Mouse (Mus musculus): ENCODE results near the gene St7. TPM values are rescaled to one million over a fixed set of nuclear protein-coding genes. Genes with fewer than 3 reads are reported as not detected.
A peak's percentile ranks its signal among the peaks of the same experiment; 100 is the strongest.

St7 gene
- polyA plus RNA-seq, 1 experiment = 8.6 TPM

DNA sequence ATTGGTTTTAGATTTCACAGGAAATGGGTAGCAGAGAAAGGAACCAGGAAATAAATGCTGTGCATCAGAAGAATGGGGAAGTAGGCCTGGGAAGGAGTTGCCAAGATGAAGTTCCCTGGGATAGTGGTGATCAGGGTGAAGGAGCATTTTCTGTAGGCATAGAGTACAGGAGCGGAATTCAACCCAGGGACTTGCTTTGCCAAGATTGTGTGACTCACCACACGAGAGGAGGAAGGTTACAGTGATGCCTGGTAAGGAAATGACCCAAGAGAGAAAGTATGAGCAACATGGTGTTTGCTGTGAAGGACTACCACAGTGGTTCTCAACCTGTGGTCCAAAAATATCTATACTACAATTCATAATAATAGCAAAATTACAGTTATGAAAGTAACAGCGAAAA, 24.9 kb upstream of the St7 start:
- Histone ChIP-seq H3K27ac (ENCODE audit: control insufficient read depth, insufficient read depth, low read length) (no peak overlapping the region), H3K36me3 (ENCODE audit: control insufficient read depth, insufficient read depth, low read length) (peaks cover 60% of the 10 kb centered on the region), H3K4me3 (ENCODE audit: control insufficient read depth, insufficient read depth, low read length) (no peak overlapping the region), H3K4me1 (replicated peaks; ENCODE audit: control insufficient read depth, insufficient read depth, low read length) (no peaks in the 10 kb centered on the region), H3K27me3 (ENCODE audit: control insufficient read depth, insufficient read depth, low read length) (no peaks in the 10 kb centered on the region)
- WGBS = 93% methylated on average over 3 of the region's 3 CpGs
- TF ChIP-seq CTCF (IDR thresholded peaks at IDR 0.05; ENCODE audit: borderline replicate concordance, control insufficient read depth, extremely low read depth, insufficient read depth, low read length, poor library complexity) (no peak), POLR2A (IDR thresholded peaks at IDR 0.05; ENCODE audit: control insufficient read depth, extremely low read depth, insufficient read depth, low read length, poor library complexity) (no peak)
- no peak for DNase-seq

DNA sequence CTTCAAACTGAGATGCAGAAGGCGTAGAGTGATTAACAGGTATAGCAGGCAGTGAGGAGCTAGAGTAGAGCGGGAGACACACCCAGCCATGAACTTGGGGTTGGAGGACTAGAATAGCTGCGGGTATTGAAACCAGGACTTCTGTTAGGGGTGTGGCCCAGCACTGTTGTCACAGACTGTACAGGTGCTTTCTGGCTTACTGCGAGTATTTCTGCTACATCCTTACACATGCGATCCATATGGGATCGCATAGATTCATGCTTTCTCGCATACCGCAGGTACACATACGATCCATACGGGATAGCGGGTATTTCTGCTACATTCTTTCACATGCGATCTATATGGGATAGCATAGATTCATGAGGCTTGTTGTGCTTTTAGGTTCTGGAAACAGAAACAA, 24.4 kb upstream of the St7 start:
- Histone ChIP-seq H3K27me3 (ENCODE audit: control insufficient read depth, insufficient read depth, low read length) (no peaks in the 10 kb centered on the region), H3K27ac (ENCODE audit: control insufficient read depth, insufficient read depth, low read length) (no peak overlapping the region), H3K36me3 (ENCODE audit: control insufficient read depth, insufficient read depth, low read length) (peaks cover 55% of the 10 kb centered on the region), H3K4me1 (replicated peaks; ENCODE audit: control insufficient read depth, insufficient read depth, low read length) (no peaks in the 10 kb centered on the region), H3K4me3 (ENCODE audit: control insufficient read depth, insufficient read depth, low read length) (no peak overlapping the region)
- 98% methylated on average over 12 of the region's 12 CpGs for WGBS
- DNase-seq = no peak
- no peak for TF ChIP-seq POLR2A (IDR thresholded peaks at IDR 0.05; ENCODE audit: control insufficient read depth, extremely low read depth, insufficient read depth, low read length, poor library complexity)
- TF ChIP-seq CTCF (IDR thresholded peaks at IDR 0.05; ENCODE audit: borderline replicate concordance, control insufficient read depth, extremely low read depth, insufficient read depth, low read length, poor library complexity) = no peak

GRCm38 (mm10) chr6:17669826-17670225, 22.9 kb upstream of the St7 start:
- TF ChIP-seq CTCF (IDR thresholded peaks at IDR 0.05; ENCODE audit: borderline replicate concordance, control insufficient read depth, extremely low read depth, insufficient read depth, low read length, poor library complexity) (no peak), POLR2A (IDR thresholded peaks at IDR 0.05; ENCODE audit: control insufficient read depth, extremely low read depth, insufficient read depth, low read length, poor library complexity) (no peak)
- peaks cover 46% of the 10 kb centered on the region for H3K36me3 ChIP-seq (ENCODE audit: control insufficient read depth, insufficient read depth, low read length)
- no peak for DNase-seq
- 91% methylated on average over 2 of the region's 2 CpGs for WGBS
- no peaks in the 10 kb centered on the region for H3K4me1 ChIP-seq (replicated peaks; ENCODE audit: control insufficient read depth, insufficient read depth, low read length)
- H3K27ac ChIP-seq (ENCODE audit: control insufficient read depth, insufficient read depth, low read length) = no peak overlapping the region
- no peak overlapping the region for H3K4me3 ChIP-seq (ENCODE audit: control insufficient read depth, insufficient read depth, low read length)
- no peaks in the 10 kb centered on the region for H3K27me3 ChIP-seq (ENCODE audit: control insufficient read depth, insufficient read depth, low read length)

GRCm38 (mm10) chr6:17675019-17675756, 17.5 kb upstream of the St7 start:
- Histone ChIP-seq H3K27ac (ENCODE audit: control insufficient read depth, insufficient read depth, low read length) (no peak overlapping the region), H3K36me3 (ENCODE audit: control insufficient read depth, insufficient read depth, low read length) (no peaks in the 10 kb centered on the region; the same call in 1 of the 2 replicates), H3K4me3 (ENCODE audit: control insufficient read depth, insufficient read depth, low read length) (no peak overlapping the region), H3K27me3 (ENCODE audit: control insufficient read depth, insufficient read depth, low read length) (no peaks in the 10 kb centered on the region), H3K4me1 (replicated peaks; ENCODE audit: control insufficient read depth, insufficient read depth, low read length) (no peaks in the 10 kb centered on the region)
- peak; percentile 64 for DNase-seq
- WGBS = 32% methylated on average over 12 of the region's 12 CpGs
- TF ChIP-seq POLR2A (IDR thresholded peaks at IDR 0.05; ENCODE audit: control insufficient read depth, extremely low read depth, insufficient read depth, low read length, poor library complexity) (no peak), CTCF (IDR thresholded peaks at IDR 0.05; ENCODE audit: borderline replicate concordance, control insufficient read depth, extremely low read depth, insufficient read depth, low read length, poor library complexity) (no peak)

GRCm38 (mm10) chr6:17677008-17677407, 15.7 kb upstream of the St7 start:
- H3K4me1 ChIP-seq (replicated peaks; ENCODE audit: control insufficient read depth, insufficient read depth, low read length) = no peaks in the 10 kb centered on the region
- no peaks in the 10 kb centered on the region for H3K36me3 ChIP-seq (ENCODE audit: control insufficient read depth, insufficient read depth, low read length)
- H3K27ac ChIP-seq (ENCODE audit: control insufficient read depth, insufficient read depth, low read length) = no peak overlapping the region
- no peak for TF ChIP-seq CTCF (IDR thresholded peaks at IDR 0.05; ENCODE audit: borderline replicate concordance, control insufficient read depth, extremely low read depth, insufficient read depth, low read length, poor library complexity)
- TF ChIP-seq POLR2A (IDR thresholded peaks at IDR 0.05; ENCODE audit: control insufficient read depth, extremely low read depth, insufficient read depth, low read length, poor library complexity) = no peak
- H3K27me3 ChIP-seq (ENCODE audit: control insufficient read depth, insufficient read depth, low read length) = no peaks in the 10 kb centered on the region
- WGBS = 84% methylated on average over 2 of the region's 2 CpGs
- no peak overlapping the region for H3K4me3 ChIP-seq (ENCODE audit: control insufficient read depth, insufficient read depth, low read length)
- DNase-seq = no peak

DNA sequence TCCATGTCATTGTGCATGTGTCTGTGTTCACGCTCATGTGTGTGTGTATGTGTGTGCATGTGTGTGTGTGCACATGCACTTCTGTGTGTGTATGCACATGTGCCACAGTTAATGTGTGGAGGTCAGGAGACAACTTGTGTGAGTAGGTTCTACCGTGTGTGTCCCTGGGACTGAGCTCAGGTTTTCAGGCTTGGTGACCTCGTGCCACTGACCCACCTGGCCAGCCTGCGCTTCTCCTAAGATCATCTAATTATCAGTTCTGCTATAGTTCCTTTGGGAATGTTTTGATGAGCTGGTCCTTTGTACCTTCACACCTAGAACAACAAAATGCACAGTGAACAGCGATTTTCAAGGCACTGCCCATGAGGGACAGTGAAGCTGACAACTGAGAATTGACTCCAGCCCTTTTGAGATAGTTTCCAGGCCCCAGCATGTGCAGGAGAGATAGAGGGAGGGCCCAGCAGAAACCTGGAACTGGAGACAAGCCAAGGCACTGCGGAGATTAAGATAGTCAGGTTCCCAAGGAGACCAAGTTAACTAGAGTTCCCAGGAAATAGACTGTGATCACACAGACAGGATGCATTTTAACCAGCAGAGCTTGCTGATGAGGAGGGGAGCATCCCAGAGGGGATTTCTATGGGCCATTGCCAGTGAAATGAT, 12.3 kb upstream of the St7 start:
- 94% methylated on average over 6 of the region's 6 CpGs for WGBS
- DNase-seq = no peak
- no peaks in the 10 kb centered on the region for H3K27me3 ChIP-seq (ENCODE audit: control insufficient read depth, insufficient read depth, low read length)
- H3K36me3 ChIP-seq (ENCODE audit: control insufficient read depth, insufficient read depth, low read length) = no peaks in the 10 kb centered on the region
- no peak overlapping the region for H3K27ac ChIP-seq (ENCODE audit: control insufficient read depth, insufficient read depth, low read length)
- no peaks in the 10 kb centered on the region for H3K4me1 ChIP-seq (replicated peaks; ENCODE audit: control insufficient read depth, insufficient read depth, low read length)
- no peak overlapping the region for H3K4me3 ChIP-seq (ENCODE audit: control insufficient read depth, insufficient read depth, low read length)
- TF ChIP-seq POLR2A (IDR thresholded peaks at IDR 0.05; ENCODE audit: control insufficient read depth, extremely low read depth, insufficient read depth, low read length, poor library complexity) (no peak), CTCF (IDR thresholded peaks at IDR 0.05; ENCODE audit: borderline replicate concordance, control insufficient read depth, extremely low read depth, insufficient read depth, low read length, poor library complexity) (no peak)
